Mouse (Mus musculus): Measurements from ENCODE around the gene Mgat5.

DNA sequence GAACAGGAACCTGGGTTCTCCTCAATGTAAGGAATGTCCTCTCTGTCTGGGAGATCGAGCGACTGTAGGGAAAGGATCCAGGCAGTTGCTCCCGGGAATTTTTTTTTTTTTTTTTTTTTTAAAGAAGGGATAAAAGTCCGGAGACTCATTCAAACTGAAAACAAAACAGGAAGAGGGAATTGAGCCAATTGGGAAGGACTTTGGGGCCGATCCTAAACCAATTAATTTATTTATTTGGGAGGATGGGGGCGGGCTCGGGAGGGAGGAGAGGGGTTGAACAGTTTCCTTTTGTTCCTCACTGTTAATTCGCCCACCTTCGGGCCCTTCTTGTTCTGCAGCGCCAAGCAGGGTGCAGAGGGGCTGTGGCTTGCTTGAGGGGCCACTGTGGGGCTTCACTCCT lies 278.1 kb downstream of the Mgat5 start:
- TF ChIP-seq FLI1 (IDR thresholded peaks at IDR 0.05; ENCODE audit: low read length): no peak
- no peak for TF ChIP-seq GATA1 (IDR thresholded peaks at IDR 0.05; ENCODE audit: borderline replicate concordance, low read length)
